Mouse (Mus musculus) embryonic facial prominence, embryonic 11.5 days (tissue): Measurements from ENCODE around the gene Wdr86. TPM values are rescaled to one million over a fixed set of nuclear protein-coding genes. Genes with fewer than 3 reads are reported as not detected.
A peak's percentile ranks its signal among the peaks of the same experiment; 100 is the strongest.

Experiments used
- ATAC-seq: fragments of 200-750 bp; cut with Nextera tagmentation; replicated peaks from 2 replicates; pipeline ENCODE4 v1.8.0; 2017; ENCODE audit warnings: low read depth; ENCODE audit not compliant: insufficient number of reproducible peaks, low FRiP score, low TSS enrichment
- DNase-seq: peaks from one replicate; pipeline ENCODE4 v3.0.0-alpha.2; 2015; ENCODE audit warnings: low spot score
- H3K27ac ChIP-seq: fragments of 300-500 bp; sonication (generic); replicated peaks from 2 replicates; pipeline ENCODE4 v1.5.1; 2014; ENCODE audit warnings: mild to moderate bottlenecking, low read depth, low read length, control low read depth
- H3K27me3 ChIP-seq: fragments of 300-500 bp; sonication (generic); 2 replicates; pipeline ENCODE4 v1.6.1; 2014; ENCODE audit warnings: mild to moderate bottlenecking, low read length, moderate library complexity, mixed read lengths; ENCODE audit not compliant: control insufficient read depth, insufficient read depth
- H3K36me3 ChIP-seq: fragments of 300-500 bp; sonication (generic); replicated peaks from 2 replicates; pipeline ENCODE4 v1.6.1; 2014; ENCODE audit warnings: low read depth, mild to moderate bottlenecking, low read length, moderate library complexity, mixed read lengths; ENCODE audit not compliant: control insufficient read depth, insufficient read depth
- H3K4me1 ChIP-seq: fragments of 300-500 bp; sonication (generic); 2 replicates; pipeline ENCODE4 v1.6.1; 2014; ENCODE audit warnings: low read length, mixed read lengths; ENCODE audit not compliant: control insufficient read depth, insufficient read depth
- H3K4me2 ChIP-seq: fragments of 300-500 bp; sonication (generic); 2 replicates; pipeline ENCODE4 v1.6.1; 2014; ENCODE audit warnings: low read depth, mild to moderate bottlenecking, control low read depth, low read length, moderate library complexity
- H3K4me3 ChIP-seq: fragments of 300-500 bp; sonication (generic); 2 replicates; pipeline ENCODE4 v1.5.1; 2014; ENCODE audit warnings: low read depth, low read length, control low read depth
- H3K9ac ChIP-seq: fragments of 300-500 bp; sonication (generic); replicated peaks from 2 replicates; pipeline ENCODE4 v1.6.1; 2014; ENCODE audit warnings: mild to moderate bottlenecking, control low read depth, low read length
- H3K9me3 ChIP-seq: fragments of 300-500 bp; sonication (generic); replicated peaks from 2 replicates; pipeline ENCODE4 v1.6.1; 2016; ENCODE audit warnings: mild to moderate bottlenecking, low read length, inconsistent platforms, mixed read lengths; ENCODE audit not compliant: control insufficient read depth
- WGBS: fragments of 180-500 bp; shearing (Covaris S2); extraction: QIAGEN DNeasy Blood & Tissue Kit; methylation state at CpG from one replicate; pipeline ENCODE4 v1.1.7; 2014; 5-methylcytosine and 5-hydroxymethylcytosine counted together
- polyA plus RNA-seq: library from polyadenylated mRNA; unstranded; fragments of >200 nt; fragmentation: Nextera tagmentation; extraction: Ambion mirVana; gene quantifications from 2 replicates; pipeline ENCODE4 v1.2.1, GENCODE M21; 2014

Gene Wdr86
- polyA plus RNA-seq, 1 experiment from 2014 or later: 53.8 TPM

DNA sequence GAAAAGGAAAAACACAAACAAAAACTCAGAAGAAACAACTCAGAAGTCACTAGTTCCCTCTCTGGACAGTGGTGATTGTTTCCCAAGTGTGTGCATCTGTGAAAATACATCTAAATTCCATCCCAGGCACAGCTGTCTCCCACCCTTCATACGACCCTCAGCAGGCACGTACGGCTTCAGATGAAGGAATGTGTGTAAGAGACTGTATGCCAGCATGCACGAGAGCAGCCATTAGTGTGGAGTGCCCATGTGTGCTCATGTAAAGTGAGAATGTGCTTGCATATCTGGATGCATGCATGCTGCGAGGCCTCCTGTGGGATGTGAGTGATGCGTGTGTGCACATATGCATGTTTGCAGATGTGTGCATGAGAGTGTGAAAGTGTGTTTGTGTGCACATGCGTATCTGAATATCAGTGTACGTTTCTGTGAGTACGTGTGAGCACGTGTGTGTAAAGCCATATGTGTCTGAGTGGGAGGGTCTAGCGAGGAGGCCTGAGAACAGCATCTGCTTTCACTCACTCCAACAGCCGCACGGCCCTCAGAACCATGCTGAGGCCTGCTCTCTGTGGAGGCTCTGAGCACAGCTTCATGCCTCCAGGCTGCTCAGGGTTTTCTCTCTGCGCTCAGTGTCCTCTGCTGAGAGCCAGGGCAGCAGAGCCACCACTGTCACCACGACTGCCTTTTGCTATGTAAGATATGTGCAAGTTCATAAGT is 10.8 kb upstream of the Wdr86 start:
- peak; percentile 77 for DNase-seq
- Histone ChIP-seq H3K4me1 (peaks cover 2% of the 10 kb centered on the region; the same call in 1 of the 2 replicates), H3K4me2 (no peak overlapping the region), H3K9me3 (no peaks in the 10 kb centered on the region), H3K27me3 (no peaks in the 10 kb centered on the region), H3K27ac (peak overlapping the region; percentile 62), H3K4me3 (no peak overlapping the region), H3K9ac (peak overlapping the region; percentile 34), H3K36me3 (no peaks in the 10 kb centered on the region)
- WGBS: 50% methylated on average over 15 of the region's 15 CpGs
- peak; percentile 88 for ATAC-seq

DNA sequence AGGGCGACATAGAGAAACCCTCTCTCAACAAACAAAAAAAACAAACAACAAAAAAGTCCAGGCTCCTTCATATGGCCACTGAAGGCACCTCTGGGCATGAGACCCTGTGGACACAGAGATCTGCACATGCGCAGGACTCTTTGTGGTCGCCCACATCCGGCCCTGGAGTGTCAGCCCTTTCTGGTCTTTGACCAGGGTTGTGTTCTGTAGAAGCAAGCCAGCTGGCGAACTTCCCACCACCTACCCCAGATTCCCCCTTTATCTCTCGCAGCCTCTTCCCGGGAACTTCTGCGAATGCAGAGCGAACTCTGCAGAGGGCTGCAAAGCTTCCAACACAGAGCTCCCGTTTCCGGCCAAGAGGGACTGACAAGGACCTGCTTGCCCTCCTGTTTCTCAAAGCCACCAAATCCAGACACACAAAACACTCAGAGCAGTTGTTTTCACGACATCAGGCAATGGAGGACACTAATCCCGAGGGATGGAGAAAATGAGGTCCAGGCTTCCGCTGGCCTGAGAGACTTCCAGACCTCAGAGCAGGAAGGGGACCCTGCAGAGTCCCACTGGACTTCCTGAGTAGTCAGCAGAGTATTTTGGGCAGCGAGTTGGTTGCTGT is 8.7 kb upstream of the Wdr86 start:
- no peaks in the 10 kb centered on the region for H3K36me3 ChIP-seq
- ATAC-seq (no peak), DNase-seq (no peak)
- H3K4me3 ChIP-seq: no peak overlapping the region
- WGBS: 60% methylated on average over 15 of the region's 15 CpGs
- H3K4me2 ChIP-seq: no peak overlapping the region
- peaks cover 2% of the 10 kb centered on the region; the same call in 1 of the 2 replicates for H3K4me1 ChIP-seq
- H3K27me3 ChIP-seq: no peaks in the 10 kb centered on the region
- no peak overlapping the region for H3K27ac ChIP-seq
- no peak overlapping the region for H3K9ac ChIP-seq
- H3K9me3 ChIP-seq: no peaks in the 10 kb centered on the region

DNA sequence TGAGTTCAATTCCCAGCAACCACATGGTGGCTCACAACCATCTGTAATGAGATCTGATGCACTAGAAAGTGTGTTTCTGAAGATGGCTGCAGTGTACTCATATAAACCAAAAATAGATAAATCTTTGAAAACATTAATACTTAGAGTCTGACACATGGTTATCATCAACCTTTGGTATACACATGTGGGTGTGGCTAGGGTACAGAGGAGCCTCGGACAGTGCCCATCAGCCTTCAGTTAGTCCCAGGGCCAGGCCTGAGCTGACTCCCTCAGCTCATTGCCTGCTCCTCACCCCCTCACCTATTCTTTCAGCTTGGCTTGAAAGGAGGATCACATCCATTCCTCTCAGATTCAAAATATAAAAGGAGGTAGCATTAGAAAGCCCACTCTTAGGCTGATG is 8.0 kb upstream of the Wdr86 start:
- DNase-seq (no peak), ATAC-seq (no peak)
- H3K27ac ChIP-seq: no peak overlapping the region
- H3K4me2 ChIP-seq: no peak overlapping the region
- no peak overlapping the region for H3K4me3 ChIP-seq
- 88% methylated on average over 1 of the region's 1 CpGs for WGBS
- H3K27me3 ChIP-seq: no peaks in the 10 kb centered on the region
- no peaks in the 10 kb centered on the region for H3K9me3 ChIP-seq
- no peaks in the 10 kb centered on the region for H3K36me3 ChIP-seq
- no peak overlapping the region for H3K9ac ChIP-seq
- peaks cover 2% of the 10 kb centered on the region; the same call in 1 of the 2 replicates for H3K4me1 ChIP-seq

DNA sequence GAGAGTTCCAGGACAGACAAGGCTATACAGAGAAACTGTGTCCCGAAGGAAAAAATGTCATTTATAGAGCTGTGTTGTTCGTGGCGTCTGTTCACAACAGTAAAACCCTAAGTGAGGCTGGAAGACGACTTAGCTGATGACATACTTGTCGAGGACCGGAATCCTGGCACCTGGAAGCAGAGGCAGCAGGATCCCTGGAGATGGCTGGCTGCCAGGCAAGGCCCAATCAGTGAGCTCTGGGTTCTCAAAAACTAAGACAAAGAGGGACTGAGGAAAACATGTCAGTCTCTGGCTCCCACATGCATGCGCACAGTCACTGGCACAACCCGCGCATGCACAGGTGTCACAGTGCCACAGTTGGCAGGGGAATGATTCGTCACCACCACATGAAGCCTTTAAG is 7.1 kb upstream of the Wdr86 start:
- no peaks in the 10 kb centered on the region for H3K36me3 ChIP-seq
- no peak overlapping the region for H3K4me3 ChIP-seq
- WGBS: 94% methylated on average over 10 of the region's 10 CpGs
- ATAC-seq (no peak), DNase-seq (no peak)
- H3K9ac ChIP-seq: no peak overlapping the region
- no peaks in the 10 kb centered on the region for H3K27me3 ChIP-seq
- no peak overlapping the region for H3K27ac ChIP-seq
- peaks cover 5% of the 10 kb centered on the region; the same call in 1 of the 2 replicates for H3K4me1 ChIP-seq
- H3K4me2 ChIP-seq: no peak overlapping the region
- H3K9me3 ChIP-seq: no peaks in the 10 kb centered on the region

DNA sequence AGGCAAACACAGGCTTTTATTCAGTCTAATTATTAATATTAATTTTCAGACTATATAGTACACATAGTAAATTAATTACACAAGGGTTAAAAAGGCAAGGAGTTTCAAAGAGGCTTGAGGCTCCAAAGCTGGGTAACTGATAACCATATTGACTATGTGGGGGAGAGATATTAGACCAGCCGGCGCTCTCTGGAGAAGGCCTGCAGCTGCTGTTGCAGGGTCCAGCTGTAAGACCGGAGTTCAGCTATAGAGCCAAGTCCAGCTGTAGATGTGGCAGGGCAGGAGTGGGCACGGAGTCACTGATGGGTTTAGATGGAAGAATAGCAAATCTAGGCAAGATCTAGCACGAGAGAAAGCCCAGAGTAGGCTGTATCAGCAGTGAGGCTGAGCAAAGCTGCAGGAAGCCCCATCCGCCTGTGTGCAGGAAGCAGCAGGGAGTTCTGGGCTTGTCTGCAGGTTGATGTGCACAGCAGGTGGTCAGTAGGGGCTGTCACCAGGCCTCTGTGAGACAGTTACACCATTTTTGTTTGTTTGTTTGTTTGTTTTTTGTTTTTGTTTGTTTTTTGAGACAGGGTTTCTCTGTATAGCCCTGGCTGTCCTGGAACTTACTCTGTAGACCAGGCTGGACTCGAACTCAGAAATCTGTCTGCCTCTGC is 3.4 kb upstream of the Wdr86 start:
- ATAC-seq (no peak), DNase-seq (no peak)
- 59% methylated on average over 7 of the region's 7 CpGs for WGBS
- H3K4me2 ChIP-seq: no peak overlapping the region
- H3K9me3 ChIP-seq: no peaks in the 10 kb centered on the region
- no peaks in the 10 kb centered on the region for H3K36me3 ChIP-seq
- no peaks in the 10 kb centered on the region for H3K27me3 ChIP-seq
- H3K9ac ChIP-seq: no peak overlapping the region
- no peak overlapping the region for H3K4me3 ChIP-seq
- peaks cover 3% of the 10 kb centered on the region for H3K4me1 ChIP-seq
- 0 out of 2 replicates have a peak overlapping the region, but pooled peaks have one; percentile 47 for H3K27ac ChIP-seq

DNA sequence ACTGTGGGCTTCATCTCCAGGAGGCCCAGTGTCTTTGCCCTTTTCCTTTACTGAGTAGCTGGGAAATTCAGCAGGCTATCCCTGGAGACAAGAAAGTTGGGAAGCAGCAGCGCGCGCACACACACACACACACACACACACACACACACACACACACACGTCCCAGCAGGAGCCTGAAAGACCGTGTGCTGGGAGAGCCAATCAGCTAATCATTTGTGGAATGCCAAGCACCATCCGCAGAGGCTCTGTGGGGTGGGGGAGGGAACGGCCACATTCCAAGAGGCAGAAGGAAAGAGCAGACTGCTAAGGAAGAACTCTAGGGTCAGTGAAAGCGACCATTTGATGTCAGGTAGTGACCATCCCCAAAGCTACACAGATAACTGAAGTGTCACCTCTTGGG is 2.6 kb upstream of the Wdr86 start:
- Histone ChIP-seq H3K27ac (peak overlapping the region; percentile 47; the same call in 1 of the 2 replicates), H3K36me3 (no peaks in the 10 kb centered on the region), H3K9me3 (no peaks in the 10 kb centered on the region), H3K4me3 (no peak overlapping the region), H3K27me3 (no peaks in the 10 kb centered on the region), H3K4me2 (0 out of 2 replicates have a peak overlapping the region, but pooled peaks have one; percentile 7), H3K4me1 (peaks cover 3% of the 10 kb centered on the region), H3K9ac (no peak overlapping the region; the same call in 1 of the 2 replicates)
- DNase-seq (peak; percentile 87), ATAC-seq (peak; percentile 32)
- WGBS: 3% methylated on average over 8 of the region's 8 CpGs

DNA sequence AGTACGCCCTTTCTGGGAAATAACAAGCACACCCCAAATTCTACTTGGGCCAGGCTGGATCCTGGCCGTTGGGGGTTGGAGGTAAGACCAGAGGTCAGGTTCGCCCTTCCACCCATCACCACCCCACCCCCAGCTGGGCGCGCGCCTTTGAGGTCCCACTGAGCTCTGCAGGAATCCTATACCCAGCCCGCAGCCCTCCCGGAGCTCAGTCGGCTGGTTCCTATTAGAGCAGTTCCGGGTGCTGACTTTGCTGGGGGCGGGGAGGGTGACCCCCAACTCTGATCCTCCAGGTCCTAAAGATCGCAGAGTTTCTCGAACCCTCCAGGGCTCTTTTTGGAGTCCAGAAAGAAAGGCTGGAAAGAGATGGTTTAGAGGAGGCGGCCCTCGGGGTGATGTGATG is 459 bp upstream of the Wdr86 start:
- peak overlapping the region; percentile 74 for H3K27ac ChIP-seq
- peaks cover 3% of the 10 kb centered on the region for H3K4me1 ChIP-seq

More for the DNA sequence above, 459 bp upstream of the Wdr86 start:
- Histone ChIP-seq H3K9ac (peak overlapping the region; percentile 94), H3K4me2 (peak overlapping the region; percentile 77), H3K36me3 (no peaks in the 10 kb centered on the region), H3K27me3 (no peaks in the 10 kb centered on the region), H3K4me3 (peak overlapping the region; percentile 81), H3K9me3 (no peaks in the 10 kb centered on the region)
- ATAC-seq (peak; percentile 74), DNase-seq (peak; percentile 85)
- 0% methylated on average over 15 of the region's 15 CpGs for WGBS
